Mouse (Mus musculus): Measurements from ENCODE around the gene Thada. TPM values are rescaled to one million over a fixed set of nuclear protein-coding genes. Genes with fewer than 3 reads are reported as not detected.
A peak's percentile ranks its signal among the peaks of the same experiment; 100 is the strongest.

Gene Thada
- polyA plus RNA-seq, 1 experiment from 2014 or later = 2.3 TPM

DNA sequence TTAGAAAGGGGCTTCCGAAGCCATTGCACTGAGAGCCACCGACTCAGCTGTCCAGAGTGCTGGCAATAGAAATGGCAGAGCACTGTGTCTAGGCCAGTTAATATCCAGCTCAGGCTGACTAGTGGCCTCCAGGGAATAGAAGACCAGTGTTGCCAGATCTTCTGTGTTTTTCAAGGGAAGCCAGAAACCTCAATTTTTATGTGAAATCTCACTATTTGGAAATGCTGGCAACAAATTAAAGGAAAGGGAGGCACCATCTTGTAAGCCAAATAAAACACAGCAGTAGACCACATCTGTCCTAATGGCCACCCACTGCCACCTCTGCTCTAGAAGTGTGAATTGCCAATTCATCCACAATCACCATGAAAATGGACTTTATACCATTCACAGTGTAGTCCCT lies 76.0 kb downstream of the Thada start:
- H3K27ac ChIP-seq (ENCODE audit: low read length) = no peak overlapping the region
- no peaks in the 10 kb centered on the region for H3K4me1 ChIP-seq (ENCODE audit: insufficient read depth, low read depth, low read length)
- DNase-seq (ENCODE audit: low spot score) (no peak), ATAC-seq (no peak)
- no peak for TF ChIP-seq CTCF (IDR thresholded peaks at IDR 0.05)
- no peak for TF ChIP-seq EP300 (IDR thresholded peaks at IDR 0.05)
- H3K27me3 ChIP-seq (replicated peaks; ENCODE audit: insufficient read depth, low read length) = no peaks in the 10 kb centered on the region
- no peaks in the 10 kb centered on the region for H3K36me3 ChIP-seq (ENCODE audit: insufficient read depth, low read length)
- H3K4me2 ChIP-seq (replicated peaks; ENCODE audit: low read depth, low read length) = no peak overlapping the region
- no peak overlapping the region for H3K9ac ChIP-seq (replicated peaks; ENCODE audit: low read depth)
- WGBS = 89% methylated on average over 2 of the region's 2 CpGs
- no peak overlapping the region for H3K4me3 ChIP-seq (ENCODE audit: low read depth, low read length)
- no peaks in the 10 kb centered on the region for H3K9me3 ChIP-seq (ENCODE audit: low read length)

DNA sequence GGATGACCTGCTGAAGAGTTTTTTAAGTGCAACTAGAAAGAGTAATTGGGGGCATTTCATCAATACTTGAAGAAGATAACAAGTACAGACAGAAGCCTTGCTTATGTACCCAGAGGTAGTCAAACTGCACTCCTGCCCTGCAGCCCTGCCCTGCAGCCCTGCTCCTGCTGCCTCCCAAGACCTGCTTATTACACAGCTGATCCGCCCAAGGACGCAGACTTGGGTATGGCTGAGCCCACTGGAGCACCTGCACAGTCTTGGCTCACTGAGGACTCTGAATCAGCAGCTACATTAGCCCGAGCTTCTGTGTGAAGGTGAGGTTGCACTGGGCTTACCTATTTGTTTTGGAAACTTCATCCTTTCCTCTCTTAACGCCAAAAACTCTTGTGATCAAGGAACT lies 79.8 kb downstream of the Thada start:
- Histone ChIP-seq H3K27me3 (replicated peaks; ENCODE audit: insufficient read depth, low read length) (no peaks in the 10 kb centered on the region), H3K9me3 (ENCODE audit: low read length) (no peaks in the 10 kb centered on the region), H3K36me3 (ENCODE audit: insufficient read depth, low read length) (no peaks in the 10 kb centered on the region), H3K27ac (ENCODE audit: low read length) (no peak overlapping the region), H3K4me1 (ENCODE audit: insufficient read depth, low read depth, low read length) (no peaks in the 10 kb centered on the region), H3K4me2 (replicated peaks; ENCODE audit: low read depth, low read length) (no peak overlapping the region), H3K4me3 (ENCODE audit: low read depth, low read length) (no peak overlapping the region), H3K9ac (replicated peaks; ENCODE audit: low read depth) (no peak overlapping the region)
- 81% methylated on average over 4 of the region's 4 CpGs for WGBS
- DNase-seq (ENCODE audit: low spot score) (no peak), ATAC-seq (no peak)
- TF ChIP-seq CTCF (IDR thresholded peaks at IDR 0.05) (no peak), EP300 (IDR thresholded peaks at IDR 0.05) (no peak)

DNA sequence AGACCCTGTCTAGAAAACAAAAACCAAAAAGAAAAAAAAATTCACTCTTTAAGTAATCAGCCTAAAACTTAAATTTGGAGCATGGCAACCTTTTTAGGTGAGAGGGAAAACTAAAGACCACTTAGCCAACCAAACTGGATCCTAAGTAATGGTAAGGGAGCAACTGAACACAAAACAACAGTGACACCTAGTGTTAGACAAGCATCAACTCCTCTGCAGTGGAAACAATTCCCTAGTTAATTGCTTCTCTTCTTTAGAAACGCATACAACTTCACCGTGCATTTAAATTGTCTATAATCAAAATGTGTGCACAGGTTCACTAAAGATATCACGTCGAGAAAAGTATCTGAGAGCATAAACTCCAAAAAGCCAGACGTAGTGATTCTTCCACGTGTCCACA lies 80.3 kb downstream of the Thada start:
- no peak overlapping the region for H3K27ac ChIP-seq (ENCODE audit: low read length)
- no peak overlapping the region for H3K4me2 ChIP-seq (replicated peaks; ENCODE audit: low read depth, low read length)
- H3K4me1 ChIP-seq (ENCODE audit: insufficient read depth, low read depth, low read length) = no peaks in the 10 kb centered on the region
- DNase-seq (ENCODE audit: low spot score) (peak; percentile 85), ATAC-seq (no peak; the same call in 1 of the 2 replicates)
- H3K36me3 ChIP-seq (ENCODE audit: insufficient read depth, low read length) = 0 out of 2 replicates have a peak, but pooled peaks cover 4% of the 10 kb centered on the region
- no peak for TF ChIP-seq EP300 (IDR thresholded peaks at IDR 0.05)
- TF ChIP-seq CTCF (IDR thresholded peaks at IDR 0.05) = peak; percentile 86
- H3K9ac ChIP-seq (replicated peaks; ENCODE audit: low read depth) = no peak overlapping the region
- WGBS = 80% methylated on average over 6 of the region's 6 CpGs
- no peaks in the 10 kb centered on the region for H3K27me3 ChIP-seq (replicated peaks; ENCODE audit: insufficient read depth, low read length)
- no peak overlapping the region for H3K4me3 ChIP-seq (ENCODE audit: low read depth, low read length)
- no peaks in the 10 kb centered on the region for H3K9me3 ChIP-seq (ENCODE audit: low read length)

DNA sequence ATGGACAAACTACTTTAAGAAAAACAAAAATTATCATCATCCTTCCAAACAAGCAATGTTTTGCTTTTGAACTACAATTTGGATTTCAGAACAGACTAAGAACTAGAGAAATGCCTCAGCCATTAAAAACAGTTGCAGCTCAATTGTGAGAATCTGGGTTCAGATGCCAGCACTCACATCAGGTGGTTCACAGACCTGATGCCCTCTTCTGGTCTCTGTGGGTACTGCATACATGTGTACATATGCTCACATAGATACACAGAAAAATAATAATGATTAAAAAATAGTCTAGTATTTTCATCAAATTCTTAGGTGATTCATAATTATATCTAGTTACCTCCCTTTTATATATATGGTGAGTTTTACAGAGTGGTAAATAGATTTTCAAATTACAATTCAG lies 81.3 kb downstream of the Thada start:
- ATAC-seq = no peak
- Histone ChIP-seq H3K27me3 (replicated peaks; ENCODE audit: insufficient read depth, low read length) (no peaks in the 10 kb centered on the region), H3K4me3 (ENCODE audit: low read depth, low read length) (no peak overlapping the region), H3K27ac (ENCODE audit: low read length) (no peak overlapping the region), H3K36me3 (ENCODE audit: insufficient read depth, low read length) (0 out of 2 replicates have a peak, but pooled peaks cover 4% of the 10 kb centered on the region), H3K9ac (replicated peaks; ENCODE audit: low read depth) (no peak overlapping the region), H3K4me1 (ENCODE audit: insufficient read depth, low read depth, low read length) (no peaks in the 10 kb centered on the region), H3K9me3 (ENCODE audit: low read length) (no peaks in the 10 kb centered on the region), H3K4me2 (replicated peaks; ENCODE audit: low read depth, low read length) (no peak overlapping the region)
- peak; percentile 60 for TF ChIP-seq CTCF (IDR thresholded peaks at IDR 0.05)
- no peak for TF ChIP-seq EP300 (IDR thresholded peaks at IDR 0.05)
- no peak for DNase-seq (ENCODE audit: low spot score)

DNA sequence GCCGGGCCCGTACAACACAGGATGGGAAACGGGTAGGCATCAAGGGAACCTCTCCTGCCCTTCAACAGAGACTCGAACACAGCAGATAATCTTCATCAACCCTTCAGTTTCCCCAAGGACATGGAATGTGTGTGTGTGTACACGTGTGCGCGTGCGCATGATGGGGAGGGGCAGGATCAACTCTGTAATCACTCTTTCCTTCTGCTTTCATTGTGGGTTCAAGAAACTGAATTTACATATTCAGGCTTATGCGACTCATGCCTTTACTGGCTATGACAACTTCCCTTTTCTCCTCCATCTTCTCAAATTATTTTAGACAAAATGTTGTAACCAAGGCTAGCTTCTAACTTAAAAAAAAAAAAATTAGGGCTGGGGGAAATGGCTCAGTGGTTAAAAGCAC lies 85.7 kb downstream of the Thada start:
- WGBS = 96% methylated on average over 9 of the region's 9 CpGs
- Histone ChIP-seq H3K9ac (replicated peaks; ENCODE audit: low read depth) (no peak overlapping the region), H3K4me1 (ENCODE audit: insufficient read depth, low read depth, low read length) (no peaks in the 10 kb centered on the region), H3K36me3 (ENCODE audit: insufficient read depth, low read length) (0 out of 2 replicates have a peak, but pooled peaks cover 4% of the 10 kb centered on the region), H3K27me3 (replicated peaks; ENCODE audit: insufficient read depth, low read length) (no peaks in the 10 kb centered on the region), H3K4me2 (replicated peaks; ENCODE audit: low read depth, low read length) (no peak overlapping the region), H3K4me3 (ENCODE audit: low read depth, low read length) (no peak overlapping the region), H3K27ac (ENCODE audit: low read length) (no peak overlapping the region), H3K9me3 (ENCODE audit: low read length) (no peaks in the 10 kb centered on the region)
- ATAC-seq (no peak), DNase-seq (ENCODE audit: low spot score) (no peak)
- no peak for TF ChIP-seq EP300 (IDR thresholded peaks at IDR 0.05)
- no peak for TF ChIP-seq CTCF (IDR thresholded peaks at IDR 0.05)

DNA sequence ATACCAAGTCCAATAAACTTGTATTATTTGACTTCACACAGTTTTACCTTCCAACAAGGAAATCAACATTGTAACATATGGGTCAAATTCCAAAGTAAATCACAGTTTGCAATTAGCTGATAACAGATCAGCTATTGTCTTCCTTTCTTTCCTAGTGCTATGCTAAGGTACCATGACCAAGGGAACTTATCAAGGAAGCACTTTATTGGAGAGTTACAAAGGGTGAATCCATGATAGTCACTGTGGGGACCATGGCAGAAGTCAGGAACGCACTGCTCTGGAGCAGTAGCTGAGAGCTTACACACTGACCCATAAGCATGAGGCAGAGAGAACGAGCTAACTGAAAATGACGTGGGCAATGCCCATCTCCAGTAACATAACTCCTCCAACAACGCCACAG lies 89.1 kb downstream of the Thada start:
- Histone ChIP-seq H3K4me2 (replicated peaks; ENCODE audit: low read depth, low read length) (no peak overlapping the region), H3K9ac (replicated peaks; ENCODE audit: low read depth) (no peak overlapping the region), H3K4me3 (ENCODE audit: low read depth, low read length) (no peak overlapping the region), H3K27me3 (replicated peaks; ENCODE audit: insufficient read depth, low read length) (no peaks in the 10 kb centered on the region), H3K27ac (ENCODE audit: low read length) (no peak overlapping the region), H3K4me1 (ENCODE audit: insufficient read depth, low read depth, low read length) (peaks cover 4% of the 10 kb centered on the region; the same call in 1 of the 2 replicates), H3K36me3 (ENCODE audit: insufficient read depth, low read length) (0 out of 2 replicates have a peak, but pooled peaks cover 4% of the 10 kb centered on the region), H3K9me3 (ENCODE audit: low read length) (no peaks in the 10 kb centered on the region)
- no peak for ATAC-seq
- 93% methylated on average over 4 of the region's 4 CpGs for WGBS
- DNase-seq (ENCODE audit: low spot score) = no peak
- no peak for TF ChIP-seq EP300 (IDR thresholded peaks at IDR 0.05)
- TF ChIP-seq CTCF (IDR thresholded peaks at IDR 0.05) = no peak
